Mouse (Mus musculus): ENCODE results near the gene Igflr1. TPM values are rescaled to one million over a fixed set of nuclear protein-coding genes. Genes with fewer than 3 reads are reported as not detected.

The Igflr1 gene
- polyA plus RNA-seq, 1 experiment from 2014 or later: 3.7 TPM

GRCm38 (mm10) chr7:30589435-30590301 is 24.4 kb downstream of the Igflr1 start:
- ATAC-seq (replicated peaks; ENCODE audit: insufficient number of reproducible peaks, insufficient read depth, low FRiP score, low read depth): peak; percentile 62
- Histone ChIP-seq H3K4me3 (peak overlapping the region; percentile 99), H3K27ac (peak overlapping the region; percentile 95), H3K36me3 (peaks cover 11% of the 10 kb centered on the region), H3K9me3 (replicated peaks) (no peaks in the 10 kb centered on the region), H3K27me3 (0 out of 2 replicates have a peak, but pooled peaks cover 2% of the 10 kb centered on the region), H3K4me2 (peak overlapping the region; percentile 87), H3K9ac (peak overlapping the region; percentile 99), H3K4me1 (replicated peaks) (peaks cover 22% of the 10 kb centered on the region)
- 27% methylated on average over 40 of the region's 40 CpGs for WGBS

GRCm38 (mm10) chr7:30590927-30591604 is 25.8 kb downstream of the Igflr1 start:
- no peak for ATAC-seq (replicated peaks; ENCODE audit: insufficient number of reproducible peaks, insufficient read depth, low FRiP score, low read depth)
- Histone ChIP-seq H3K9ac (no peak overlapping the region), H3K27ac (no peak overlapping the region), H3K4me1 (replicated peaks) (peaks cover 22% of the 10 kb centered on the region), H3K9me3 (replicated peaks) (no peaks in the 10 kb centered on the region), H3K36me3 (peaks cover 3% of the 10 kb centered on the region; the same call in 1 of the 2 replicates), H3K27me3 (0 out of 2 replicates have a peak, but pooled peaks cover 2% of the 10 kb centered on the region), H3K4me3 (no peak overlapping the region), H3K4me2 (no peak overlapping the region)
- WGBS: 77% methylated on average over 9 of the region's 9 CpGs

- no peak overlapping the region for H3K4me2 ChIP-seq
- no peak overlapping the region for H3K9ac ChIP-seq
Measured at GRCm38 (mm10) chr7:30591605-30591951, 26.4 kb downstream of the Igflr1 start.

DNA sequence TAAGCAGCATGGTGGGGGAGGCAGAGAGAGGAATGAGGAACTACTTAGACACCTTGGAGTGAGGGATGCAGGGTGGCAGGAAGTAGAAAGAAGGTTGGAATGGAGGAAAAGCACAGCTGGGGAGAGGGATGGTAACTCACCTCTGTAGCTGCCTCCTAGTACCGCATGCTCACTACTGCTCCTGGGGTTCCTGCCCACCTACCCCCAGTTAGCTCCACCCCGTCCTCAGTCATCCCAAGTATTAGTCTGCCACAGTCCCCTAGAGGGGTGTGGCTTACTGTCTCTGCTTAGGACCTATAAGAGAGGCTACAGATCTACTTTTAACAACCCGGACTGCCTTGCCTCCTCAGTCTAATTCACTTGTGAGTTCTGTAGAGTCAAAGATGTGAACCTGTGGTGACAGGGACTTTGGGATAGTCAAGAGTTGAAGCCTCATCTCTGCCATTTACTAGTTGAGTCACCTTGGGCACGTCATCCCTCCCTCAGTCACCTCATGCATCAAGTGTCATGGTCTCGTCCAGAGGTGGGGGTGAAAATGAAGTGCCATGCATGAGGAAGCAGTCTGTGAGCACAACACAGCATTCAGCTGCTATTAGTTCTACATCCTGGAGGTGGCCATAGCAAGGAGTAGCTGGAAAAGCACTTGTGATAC is 27.7 kb downstream of the Igflr1 start:
- Histone ChIP-seq H3K9me3 (replicated peaks) (no peaks in the 10 kb centered on the region), H3K27ac (no peak overlapping the region), H3K4me2 (no peak overlapping the region), H3K9ac (no peak overlapping the region), H3K36me3 (no peaks in the 10 kb centered on the region), H3K4me3 (no peak overlapping the region), H3K4me1 (replicated peaks) (peaks cover 6% of the 10 kb centered on the region), H3K27me3 (0 out of 2 replicates have a peak, but pooled peaks cover 2% of the 10 kb centered on the region)
- 42% methylated on average over 5 of the region's 5 CpGs for WGBS
- no peak for ATAC-seq (replicated peaks; ENCODE audit: insufficient number of reproducible peaks, insufficient read depth, low FRiP score, low read depth)

More at GRCm38 (mm10) chr7:30591605-30591951, 26.4 kb downstream of the Igflr1 start:
- H3K27ac ChIP-seq: no peak overlapping the region
- peaks cover 19% of the 10 kb centered on the region for H3K4me1 ChIP-seq (replicated peaks)
- no peaks in the 10 kb centered on the region for H3K9me3 ChIP-seq (replicated peaks)
- no peak for ATAC-seq (replicated peaks; ENCODE audit: insufficient number of reproducible peaks, insufficient read depth, low FRiP score, low read depth)
- 0 out of 2 replicates have a peak, but pooled peaks cover 2% of the 10 kb centered on the region for H3K27me3 ChIP-seq
- no peaks in the 10 kb centered on the region for H3K36me3 ChIP-seq
- WGBS: 50% methylated on average over 4 of the region's 4 CpGs
- H3K4me3 ChIP-seq: no peak overlapping the region

GRCm38 (mm10) chr7:30593579-30594509 is 28.6 kb downstream of the Igflr1 start:
- H3K4me2 ChIP-seq: no peak overlapping the region
- no peak for ATAC-seq (replicated peaks; ENCODE audit: insufficient number of reproducible peaks, insufficient read depth, low FRiP score, low read depth)
- H3K27ac ChIP-seq: no peak overlapping the region
- H3K4me1 ChIP-seq (replicated peaks): peaks cover 6% of the 10 kb centered on the region
- 0 out of 2 replicates have a peak, but pooled peaks cover 2% of the 10 kb centered on the region for H3K27me3 ChIP-seq
- H3K9ac ChIP-seq: no peak overlapping the region
- no peaks in the 10 kb centered on the region for H3K36me3 ChIP-seq
- H3K9me3 ChIP-seq (replicated peaks): no peaks in the 10 kb centered on the region
- 64% methylated on average over 10 of the region's 10 CpGs for WGBS
- no peak overlapping the region for H3K4me3 ChIP-seq

DNA sequence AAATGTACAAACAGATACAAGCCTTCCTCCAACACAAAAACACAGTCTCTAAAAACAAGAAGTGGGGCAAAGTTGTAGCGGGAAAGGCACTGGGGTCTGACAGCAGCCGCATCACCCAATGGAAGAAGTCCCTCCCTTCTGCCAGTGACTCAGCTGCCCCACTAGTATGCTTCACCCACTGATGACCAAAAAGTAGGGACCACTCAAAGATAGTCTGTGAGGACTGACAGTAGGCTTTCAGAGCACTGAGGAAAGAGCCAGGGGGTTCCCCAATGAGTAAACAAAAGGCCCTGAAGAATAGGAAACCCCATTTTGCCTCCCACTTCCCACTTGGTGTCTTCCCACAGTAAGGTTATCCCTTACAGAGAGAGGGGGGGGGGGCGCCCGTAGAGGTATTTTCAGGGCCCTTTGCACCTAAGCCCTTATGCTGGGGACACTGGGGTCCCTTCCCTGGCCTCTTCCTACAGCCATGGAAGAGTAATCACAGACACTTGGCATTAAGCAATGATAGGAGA is 29.3 kb downstream of the Igflr1 start:
- Histone ChIP-seq H3K9me3 (replicated peaks) (no peaks in the 10 kb centered on the region), H3K27ac (no peak overlapping the region), H3K4me1 (replicated peaks) (peaks cover 7% of the 10 kb centered on the region), H3K4me2 (no peak overlapping the region), H3K9ac (no peak overlapping the region), H3K4me3 (no peak overlapping the region), H3K27me3 (0 out of 2 replicates have a peak, but pooled peaks cover 2% of the 10 kb centered on the region), H3K36me3 (no peaks in the 10 kb centered on the region)
- no peak for ATAC-seq (replicated peaks; ENCODE audit: insufficient number of reproducible peaks, insufficient read depth, low FRiP score, low read depth)
- WGBS: 63% methylated on average over 4 of the region's 4 CpGs

GRCm38 (mm10) chr7:30596093-30596492 is 30.9 kb downstream of the Igflr1 start:
- WGBS: 73% methylated on average over 5 of the region's 5 CpGs
- Histone ChIP-seq H3K4me2 (no peak overlapping the region), H3K9ac (no peak overlapping the region), H3K4me1 (replicated peaks) (peaks cover 10% of the 10 kb centered on the region), H3K36me3 (no peaks in the 10 kb centered on the region), H3K27ac (no peak overlapping the region), H3K27me3 (0 out of 2 replicates have a peak, but pooled peaks cover 2% of the 10 kb centered on the region), H3K9me3 (replicated peaks) (no peaks in the 10 kb centered on the region), H3K4me3 (no peak overlapping the region)
- ATAC-seq (replicated peaks; ENCODE audit: insufficient number of reproducible peaks, insufficient read depth, low FRiP score, low read depth): no peak

DNA sequence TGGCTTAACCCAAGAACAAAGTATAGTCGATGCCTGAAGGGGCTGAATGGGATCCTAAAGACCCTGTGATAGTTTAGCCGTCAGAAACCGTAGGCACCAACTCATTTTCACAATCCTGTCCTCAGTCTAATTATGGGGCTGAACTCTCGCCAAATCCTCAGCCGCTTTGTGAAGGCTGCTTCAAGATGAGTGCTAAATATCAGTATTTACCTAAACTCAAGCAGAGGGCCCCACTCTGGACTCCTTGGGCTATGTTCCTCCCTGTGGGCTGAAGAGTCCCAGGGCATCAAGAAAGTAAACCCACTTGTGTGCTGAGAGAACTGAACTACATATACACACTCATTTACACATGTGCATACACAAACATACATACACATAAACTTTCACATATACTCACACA is 31.6 kb downstream of the Igflr1 start:
- Histone ChIP-seq H3K9ac (no peak overlapping the region), H3K36me3 (no peaks in the 10 kb centered on the region), H3K4me3 (no peak overlapping the region), H3K27me3 (0 out of 2 replicates have a peak, but pooled peaks cover 2% of the 10 kb centered on the region), H3K27ac (no peak overlapping the region), H3K4me1 (replicated peaks) (peaks cover 10% of the 10 kb centered on the region), H3K9me3 (replicated peaks) (no peaks in the 10 kb centered on the region), H3K4me2 (no peak overlapping the region)
- ATAC-seq (replicated peaks; ENCODE audit: insufficient number of reproducible peaks, insufficient read depth, low FRiP score, low read depth): no peak
- 62% methylated on average over 5 of the region's 5 CpGs for WGBS

- peak within 1 kb of the TSS; percentile 35; the same call in 1 of the 2 replicates for H3K27ac ChIP-seq
- no peaks in the 10 kb centered on the region for H3K36me3 ChIP-seq
- 0 out of 2 replicates have a peak, but pooled peaks cover 2% of the 10 kb centered on the region for H3K27me3 ChIP-seq
- H3K4me3 ChIP-seq: no peak within 1 kb of the TSS
- no peak within 1 kb of the TSS for H3K9ac ChIP-seq
- H3K4me1 ChIP-seq (replicated peaks): peaks cover 10% of the 10 kb centered on the region
- 90% methylated on average over 12 of the region's 12 CpGs for WGBS
- peak within 1 kb of the TSS; percentile 39 for H3K4me2 ChIP-seq
- no peaks in the 10 kb centered on the region for H3K9me3 ChIP-seq (replicated peaks)
- ATAC-seq (replicated peaks; ENCODE audit: insufficient number of reproducible peaks, insufficient read depth, low FRiP score, low read depth): no peak
Measured at GRCm38 (mm10) chr7:30598786-30599185, 33.6 kb downstream of the Igflr1 start, which contains the start of gene Zbtb32. Gene Zbtb32 (minus strand): TSS chr7:30598909.

- Histone ChIP-seq H3K4me3 (0 out of 2 replicates have a peak overlapping the region, but pooled peaks have one; percentile 15), H3K9ac (no peak overlapping the region), H3K9me3 (replicated peaks) (no peaks in the 10 kb centered on the region), H3K4me2 (peak overlapping the region; percentile 39), H3K27ac (peak overlapping the region; percentile 46), H3K27me3 (no peaks in the 10 kb centered on the region), H3K4me1 (replicated peaks) (peaks cover 10% of the 10 kb centered on the region), H3K36me3 (no peaks in the 10 kb centered on the region)
- peak; percentile 92 for ATAC-seq (replicated peaks; ENCODE audit: insufficient number of reproducible peaks, insufficient read depth, low FRiP score, low read depth)
- 2% methylated on average over 16 of the region's 16 CpGs for WGBS
Measured at GRCm38 (mm10) chr7:30599933-30600353, 34.7 kb downstream of the Igflr1 start.

Measured in heart, embryonic 15.5 days (tissue).